Mouse (Mus musculus) layer of hippocampus, adult 18-20 months (tissue): ENCODE measurements at regions not wholly inside any gene's neighbourhood (a gene's known extent, or its start where the extent isn't known, plus 50 kb on each side); places are given as distances from the start of the nearest gene placed in this dataset.

Experiments
- DNase-seq, 2 experiments: peaks; one replicate each; pipeline ENCODE4 v3.0.0; 2022; ENCODE audit warnings: low spot score in 2 of 2

DNA sequence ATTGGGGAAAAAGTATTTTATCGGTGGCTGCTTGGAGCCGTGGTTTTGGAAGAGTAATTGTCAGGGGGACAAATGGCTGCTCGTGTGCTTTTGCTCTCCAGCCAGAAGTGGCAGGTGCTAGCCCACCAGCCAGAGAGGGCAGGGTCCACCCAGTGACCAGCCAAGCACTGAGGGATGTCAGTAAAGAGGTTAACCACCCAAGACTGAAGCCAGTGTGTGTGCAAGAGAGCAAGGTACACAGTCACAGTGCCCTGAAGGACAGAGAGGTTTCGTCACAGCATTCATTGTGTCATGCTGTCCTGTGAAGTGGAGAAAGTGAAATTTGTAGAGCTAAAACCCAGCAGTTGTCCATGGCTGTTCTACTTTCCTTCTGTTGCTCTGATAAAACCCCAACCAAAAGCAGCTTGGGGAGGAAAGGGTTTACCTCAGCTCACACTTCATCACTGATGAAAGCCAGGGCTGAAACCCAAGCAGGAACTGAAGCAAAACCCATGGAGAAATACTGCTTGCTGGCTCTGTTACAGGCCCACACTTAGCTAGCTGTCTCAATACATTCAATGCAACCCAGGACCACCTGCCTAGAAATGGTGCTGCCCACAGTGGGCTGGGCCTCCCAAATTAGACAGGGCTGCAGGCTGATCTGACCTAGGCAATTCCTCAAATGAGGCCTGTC is 126.8 kb upstream of the Irf2bp2 start:
- DNase-seq, result no peak

DNA sequence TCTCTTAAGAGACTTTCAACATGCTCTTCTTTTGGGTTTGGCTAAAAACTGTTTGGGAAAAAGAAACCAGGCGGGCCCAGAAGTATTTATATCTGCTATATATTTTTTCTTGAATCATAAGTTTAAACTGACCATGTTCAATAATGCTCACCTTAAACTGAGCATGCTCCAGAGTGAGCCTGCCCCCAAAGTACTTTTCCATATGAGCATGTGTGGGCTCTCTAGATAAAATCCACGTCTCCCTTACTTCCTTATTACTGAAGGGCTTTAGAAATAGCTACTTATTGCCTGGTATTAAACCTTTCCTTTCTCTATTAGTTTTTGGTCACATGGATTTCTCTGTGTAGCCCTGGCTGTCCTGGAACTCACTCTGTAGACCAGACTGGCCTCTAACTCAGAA is 126.0 kb upstream of the Irf2bp2 start:
- no peak for DNase-seq

DNA sequence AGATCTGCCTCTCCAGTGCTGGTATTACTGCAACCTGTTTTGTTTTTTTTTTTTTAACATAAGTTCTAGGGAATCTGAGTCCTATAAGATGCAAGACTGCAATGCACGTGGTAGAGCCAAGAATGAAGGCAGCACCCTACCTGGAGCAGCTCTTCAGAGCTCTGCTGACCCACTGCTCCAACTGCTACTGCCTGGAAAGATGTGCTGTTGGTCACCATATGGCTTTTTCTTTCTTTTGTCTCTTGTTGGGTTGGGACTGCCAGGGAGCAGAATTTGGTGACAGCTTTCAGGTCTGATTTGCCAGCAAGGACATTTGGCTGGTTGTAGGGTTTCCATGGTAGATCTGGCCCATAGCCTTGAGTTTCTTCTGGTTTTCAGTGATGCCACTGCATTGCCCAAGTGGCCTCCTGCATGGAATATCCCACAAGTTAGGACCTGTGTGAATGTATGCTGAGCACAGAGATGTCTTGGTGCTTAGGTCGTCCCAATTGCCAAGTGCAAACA is 123.9 kb upstream of the Irf2bp2 start:
- DNase-seq, result peak; percentile 26 to 55

DNA sequence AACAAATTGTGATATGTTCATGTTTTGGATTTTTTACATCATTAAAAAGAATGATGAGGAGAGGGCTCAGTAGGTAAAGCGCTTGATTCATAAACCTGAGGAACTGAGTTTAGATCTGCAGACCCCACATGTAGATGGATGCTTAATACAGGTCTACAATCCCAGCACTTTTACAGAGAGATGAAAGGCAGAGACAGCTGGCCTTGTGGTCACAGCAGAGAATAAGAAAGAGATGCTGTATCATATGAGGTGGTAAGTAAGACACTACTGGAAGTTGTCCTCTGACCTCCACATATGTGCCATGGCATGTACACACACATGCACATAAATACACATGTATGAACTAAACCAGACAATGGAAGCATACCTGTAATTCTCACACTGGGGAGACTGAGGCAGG is 121.9 kb upstream of the Irf2bp2 start:
- no peak for DNase-seq

DNA sequence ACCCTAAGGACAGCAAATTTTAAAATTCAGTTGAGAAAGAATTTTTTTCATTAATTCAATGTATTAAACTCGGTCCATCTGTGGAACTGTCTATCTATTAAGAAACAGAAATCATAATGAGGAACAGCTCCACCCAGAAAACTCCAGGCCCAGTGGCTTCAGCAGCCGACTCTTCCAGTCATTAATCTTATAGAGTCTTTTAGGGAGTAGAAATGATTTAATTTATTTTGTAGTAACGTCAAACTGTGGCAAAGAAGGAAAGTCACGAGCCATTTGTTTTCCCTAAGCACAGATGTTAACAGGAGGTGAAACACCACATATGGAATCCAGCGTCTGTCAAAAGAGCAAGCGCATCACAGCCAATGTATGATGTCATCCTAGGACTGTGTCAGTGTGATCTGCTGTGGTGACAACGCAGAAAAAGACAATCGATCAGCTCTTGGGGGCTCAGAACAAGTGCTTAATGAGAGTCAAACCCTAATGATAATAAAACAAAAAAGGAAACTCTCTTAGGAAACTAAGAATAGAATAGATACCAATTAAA is 119.9 kb upstream of the Irf2bp2 start:
- DNase-seq, result no peak

DNA sequence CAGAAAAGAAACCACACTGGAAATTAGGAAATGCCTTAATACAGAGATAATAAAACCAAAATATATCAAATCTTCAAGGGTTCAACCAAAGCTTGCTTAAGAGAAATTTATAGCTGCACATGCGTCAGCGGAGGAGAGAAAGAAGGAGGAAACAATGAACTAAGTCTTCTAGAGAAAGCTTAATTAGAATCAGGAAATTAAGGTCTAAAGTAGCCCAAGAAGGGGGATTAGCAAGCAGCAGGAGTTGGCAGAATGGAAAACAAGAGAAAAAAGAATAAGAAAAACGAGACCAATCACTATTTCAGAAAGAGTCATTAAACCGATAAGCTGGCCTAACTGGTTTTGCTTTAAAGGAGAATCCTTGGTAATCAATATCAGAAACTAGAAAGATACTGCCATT is 119.4 kb upstream of the Irf2bp2 start:
- DNase-seq, result no peak

DNA sequence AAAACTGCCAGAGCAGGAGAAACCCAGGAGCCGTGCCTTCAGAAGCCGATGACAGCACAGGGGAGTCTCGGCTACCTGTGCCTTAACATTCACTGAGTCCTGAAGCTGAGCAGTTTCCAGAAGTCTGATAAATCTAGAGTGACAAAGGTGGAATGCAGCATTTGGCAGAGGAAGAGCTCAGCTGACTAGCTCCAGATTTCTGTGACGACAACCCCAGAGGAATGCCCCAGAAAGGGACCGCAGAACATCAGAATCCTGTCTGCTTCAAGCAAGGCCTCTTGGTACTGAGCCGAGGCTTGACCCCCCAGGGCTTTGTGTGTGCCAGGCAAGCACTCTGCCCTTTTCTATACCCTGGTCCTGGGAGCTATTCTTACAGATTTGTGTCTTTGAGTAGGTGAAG is 119.0 kb upstream of the Irf2bp2 start:
- no peak for DNase-seq

DNA sequence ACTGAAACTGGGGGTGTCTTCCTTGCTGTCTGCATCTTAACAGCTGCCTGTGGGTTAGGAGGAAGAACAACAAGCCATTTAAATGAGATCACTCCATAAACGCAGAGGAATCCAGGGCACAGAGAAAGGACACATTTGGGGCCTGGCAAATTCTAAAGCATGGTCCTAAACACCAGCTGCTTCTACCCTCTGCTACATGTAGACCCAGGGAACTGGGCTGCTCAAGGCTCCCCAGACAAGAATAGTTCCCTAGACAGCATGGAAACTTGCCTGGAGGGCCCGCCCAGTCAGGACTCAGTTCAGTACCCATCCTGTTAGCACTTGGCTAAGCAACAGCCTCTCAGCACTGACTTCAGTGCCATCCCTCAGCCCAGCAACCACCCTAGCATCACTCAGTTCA is 115.2 kb upstream of the Irf2bp2 start:
- no peak for DNase-seq

DNA sequence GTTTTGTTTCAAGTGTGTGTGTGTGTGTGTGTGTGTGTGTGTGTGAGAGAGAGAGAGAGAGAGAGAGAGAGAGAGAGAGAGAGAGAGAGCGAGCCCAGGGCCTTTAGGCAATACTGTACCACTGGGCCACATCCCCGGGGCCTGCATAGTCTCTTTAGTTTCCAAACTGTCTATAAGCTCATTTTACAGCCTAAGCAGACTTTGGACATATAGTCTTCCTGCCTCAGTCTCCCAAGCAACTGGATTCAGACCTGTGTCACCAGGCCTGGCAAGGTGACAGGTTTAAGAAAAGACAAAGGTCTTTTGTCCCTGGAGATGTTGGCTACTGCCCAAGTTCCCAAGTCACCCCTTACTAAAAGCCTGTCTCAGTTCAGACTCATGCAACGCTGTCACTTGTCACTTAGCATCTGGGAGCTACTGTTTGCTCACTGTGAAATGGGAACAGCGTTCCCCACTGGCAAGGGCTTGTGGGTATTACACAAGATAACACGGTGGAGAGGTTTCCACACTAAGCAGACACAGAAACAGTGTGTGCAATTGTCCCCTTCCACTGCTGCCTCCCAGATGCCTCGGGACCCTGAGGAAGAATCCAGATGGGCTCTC is 113.6 kb upstream of the Irf2bp2 start:
- DNase-seq, result no peak

DNA sequence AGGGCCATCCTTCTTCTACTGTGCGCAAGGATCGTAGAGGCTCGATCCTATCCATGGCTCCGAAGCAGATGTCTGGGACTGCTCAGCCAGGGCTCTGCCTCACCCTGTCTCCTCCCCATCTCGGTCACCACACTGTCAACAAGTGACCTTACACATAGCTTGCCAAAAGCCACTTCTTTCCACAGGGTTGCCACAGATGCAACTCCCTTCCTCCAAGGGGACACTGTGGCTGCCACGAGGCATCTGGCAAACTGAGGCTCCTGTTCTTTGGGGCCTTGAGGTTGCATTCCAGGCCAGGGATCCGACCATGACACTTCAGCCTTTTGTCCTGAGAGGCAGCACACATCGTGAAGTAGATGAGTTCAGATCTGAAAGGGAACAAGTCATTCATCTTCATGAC is 112.5 kb upstream of the Irf2bp2 start:
- DNase-seq, result no peak

DNA sequence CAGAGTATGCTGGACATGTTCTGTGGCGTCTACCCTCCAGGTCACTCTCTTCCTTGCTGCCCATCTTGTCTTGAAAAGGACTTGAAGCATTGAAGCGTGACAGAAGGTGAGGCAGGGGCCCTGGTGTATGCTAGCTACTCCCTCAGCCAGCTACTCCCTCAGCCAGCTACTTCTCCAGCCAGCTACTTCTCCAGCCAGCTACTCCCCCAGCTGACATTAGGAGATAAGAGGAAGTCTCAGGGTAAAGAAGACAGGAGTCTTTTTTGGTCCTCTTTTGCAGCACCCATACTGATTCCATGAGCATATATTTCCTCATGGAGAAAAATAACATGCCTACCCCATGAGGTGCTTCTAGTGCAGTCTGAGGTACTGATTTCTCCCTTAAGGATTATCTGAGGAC is 111.6 kb upstream of the Irf2bp2 start:
- DNase-seq, result no peak

DNA sequence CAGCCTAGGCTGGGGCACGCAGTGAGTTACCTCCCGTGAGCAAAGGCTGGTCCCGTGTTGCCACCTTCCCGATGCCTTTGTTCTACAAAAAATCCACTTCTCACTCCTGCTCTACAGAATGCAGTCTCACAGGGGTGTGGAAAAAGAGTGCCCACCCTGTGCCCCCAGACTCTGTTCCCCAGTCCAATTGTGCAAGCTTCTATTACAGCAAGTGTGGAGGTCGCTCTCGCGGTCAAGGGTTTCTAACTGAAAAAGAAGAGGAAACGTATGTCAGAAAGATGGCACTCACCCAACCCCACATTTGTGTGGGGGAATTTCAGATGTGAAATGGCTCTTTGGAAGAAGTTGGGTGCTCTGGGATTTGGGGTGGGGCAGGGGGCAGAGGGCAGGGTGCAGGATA is 110.9 kb upstream of the Irf2bp2 start:
- DNase-seq, result no peak

DNA sequence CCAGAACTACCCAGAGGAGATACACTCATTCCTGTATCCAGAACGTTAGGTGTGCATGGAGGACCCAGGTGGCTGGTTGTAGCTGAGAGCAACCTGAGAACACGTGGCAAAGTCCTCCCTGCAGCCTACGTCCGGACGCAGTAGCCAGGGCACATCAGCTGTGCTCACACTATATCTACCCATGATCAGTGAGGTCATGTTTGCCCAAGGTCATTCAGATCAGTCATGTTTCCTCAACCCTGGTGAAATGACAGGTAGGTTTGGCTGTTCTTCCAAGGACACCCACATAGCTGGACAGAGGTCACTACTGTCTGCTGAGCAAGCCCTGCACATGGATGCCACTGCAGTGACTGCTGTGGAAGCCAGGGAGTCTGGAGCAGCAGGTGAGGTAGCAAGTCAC is 109.8 kb upstream of the Irf2bp2 start:
- DNase-seq, result no peak

DNA sequence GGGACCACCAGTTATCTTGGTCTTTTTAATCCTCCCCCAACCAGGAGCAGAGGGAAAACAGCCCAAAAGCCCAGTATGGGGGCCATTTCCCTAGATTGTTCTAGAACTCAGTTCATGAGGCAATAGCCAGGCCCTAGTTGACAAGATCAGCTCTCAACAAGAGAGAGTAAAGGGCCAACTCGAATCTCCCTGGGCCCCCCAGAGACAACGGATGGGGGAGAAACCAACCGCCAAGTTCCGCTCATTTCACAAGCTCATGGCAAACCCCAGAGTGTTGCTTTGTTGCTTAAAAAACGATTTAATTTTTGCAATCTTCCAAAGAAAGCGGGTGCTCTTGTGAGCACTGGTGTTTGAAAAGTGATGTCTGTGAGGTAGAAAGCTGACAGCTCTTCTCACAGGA is 108.5 kb upstream of the Irf2bp2 start:
- no peak for DNase-seq

DNA sequence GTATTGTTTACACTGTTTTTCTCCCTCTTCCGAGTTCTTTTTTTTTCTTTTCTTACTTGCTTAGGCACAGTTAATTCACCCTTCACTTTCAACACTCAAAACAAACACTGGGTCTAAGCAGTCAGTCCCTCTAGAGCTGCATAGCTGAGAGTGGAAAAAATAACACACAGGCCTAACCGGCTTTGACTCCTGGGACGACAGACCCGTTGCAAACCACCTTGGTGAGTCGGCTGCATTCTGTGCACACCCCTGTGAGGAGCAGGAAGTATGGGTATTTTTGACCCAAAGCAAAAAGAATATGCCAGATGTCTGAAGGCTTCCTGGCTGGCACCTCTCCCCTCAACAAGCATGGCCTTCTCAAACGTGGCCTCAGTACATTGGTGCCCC is 105.6 kb upstream of the Irf2bp2 start:
- DNase-seq, result no peak

DNA sequence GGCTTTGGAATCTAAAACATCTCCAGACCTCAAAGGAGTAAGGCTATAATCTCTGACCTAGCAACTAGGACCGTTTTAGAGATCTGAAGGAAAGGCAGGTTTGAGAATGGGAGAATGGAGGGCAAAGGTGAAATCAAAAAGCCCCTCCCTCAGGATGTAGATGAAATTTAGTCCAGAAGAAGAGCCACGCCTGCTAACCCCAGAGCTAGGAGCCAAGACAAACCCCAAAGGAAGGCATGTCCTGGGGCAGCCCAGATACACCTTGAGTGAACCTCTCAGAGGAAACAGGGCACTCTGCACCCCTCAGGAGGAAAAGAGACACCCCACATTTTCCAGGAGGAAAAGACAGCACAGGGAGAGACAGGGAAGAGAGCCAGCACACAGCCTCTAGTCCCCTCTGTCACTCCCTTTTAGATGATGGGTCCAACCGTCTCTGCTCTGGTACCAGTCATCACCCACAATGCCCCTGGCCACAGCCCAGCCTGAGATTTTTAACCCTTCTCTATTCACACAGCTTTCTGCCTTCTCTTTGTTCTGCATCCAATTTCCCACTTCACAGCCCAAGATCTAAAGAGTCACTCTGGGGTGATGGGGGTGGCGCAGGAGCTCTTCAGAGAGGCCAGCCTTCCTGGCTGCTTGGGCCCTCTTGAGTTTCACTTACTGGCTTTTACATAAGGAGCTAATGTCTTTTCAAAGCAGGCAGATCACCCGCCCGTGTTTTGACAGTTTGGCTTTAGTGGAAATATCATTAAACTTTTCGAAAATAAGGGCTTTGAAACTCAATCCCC is 105.0 kb upstream of the Irf2bp2 start:
- DNase-seq, result no peak

DNA sequence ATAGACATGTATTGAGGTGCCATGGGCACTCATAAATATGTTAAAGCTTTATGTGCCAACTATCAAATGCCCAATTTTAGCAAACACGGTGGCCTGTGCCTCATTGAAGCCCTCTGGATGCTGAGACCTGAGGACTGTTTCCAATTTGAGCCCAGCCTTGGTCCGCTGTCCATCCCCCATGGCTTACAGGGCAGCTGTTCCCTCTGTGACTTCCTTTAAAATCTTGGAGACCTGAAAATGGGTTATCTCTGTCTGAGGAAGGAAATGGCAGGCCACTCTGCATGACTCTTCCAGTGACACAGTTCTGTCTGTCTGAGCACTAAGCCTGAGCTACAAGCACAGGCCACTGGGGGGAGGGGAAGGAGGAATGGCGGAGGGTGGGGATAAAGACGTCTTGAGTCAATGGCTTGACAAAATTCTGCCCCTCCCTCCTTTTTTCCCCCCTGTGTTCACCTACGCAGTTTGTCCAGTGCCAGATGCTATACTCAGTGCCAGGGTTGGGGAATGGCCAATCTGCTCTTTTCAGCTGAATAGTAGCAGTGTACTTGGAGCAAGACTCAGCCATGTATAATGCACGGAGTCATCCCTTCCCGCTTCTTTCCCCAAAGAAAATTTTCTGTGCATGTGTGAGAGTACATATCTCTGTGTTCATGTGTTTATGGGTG is 102.7 kb upstream of the Irf2bp2 start:
- DNase-seq, result no peak

DNA sequence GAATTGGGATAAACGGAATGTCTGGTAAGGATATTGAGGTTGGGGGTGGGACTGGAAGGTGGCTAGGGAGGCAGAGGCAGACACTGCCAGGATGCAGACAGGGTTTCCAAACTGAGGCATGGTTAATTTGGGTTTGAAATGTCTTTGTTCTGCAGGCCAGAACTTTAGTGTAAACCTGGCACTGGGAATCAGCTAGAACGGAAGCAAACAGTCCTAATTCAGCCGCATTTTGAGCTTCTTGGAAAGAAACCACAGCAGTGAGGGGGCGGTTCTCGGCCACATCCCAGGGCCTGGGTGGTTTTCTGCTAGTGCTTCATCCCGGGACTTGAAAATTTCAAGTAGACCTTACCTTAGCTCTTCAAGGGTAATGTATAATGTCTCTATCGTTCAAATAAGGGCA is 100.6 kb upstream of the Irf2bp2 start:
- DNase-seq, result peak; percentile 70 to 83

DNA sequence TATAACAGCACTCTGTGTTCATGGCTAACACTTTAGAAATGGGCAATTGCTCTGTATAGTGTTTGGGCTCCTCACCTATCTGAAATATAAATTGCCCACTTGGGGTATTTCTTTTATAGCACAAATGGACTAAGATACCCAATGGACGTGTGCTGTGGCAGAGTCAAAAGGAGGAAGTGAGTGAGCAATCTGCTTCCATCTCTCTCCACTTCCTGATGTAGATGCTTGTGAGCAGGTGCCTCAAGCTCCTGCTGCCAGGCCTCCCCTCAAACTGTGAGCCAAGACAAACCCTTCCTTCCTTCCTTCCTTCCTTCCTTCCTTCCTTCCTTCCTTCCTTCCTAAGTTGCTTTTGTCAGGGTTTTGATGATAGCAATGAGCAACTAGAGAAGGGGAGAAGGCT is 99.9 kb upstream of the Irf2bp2 start:
- DNase-seq, result no peak

DNA sequence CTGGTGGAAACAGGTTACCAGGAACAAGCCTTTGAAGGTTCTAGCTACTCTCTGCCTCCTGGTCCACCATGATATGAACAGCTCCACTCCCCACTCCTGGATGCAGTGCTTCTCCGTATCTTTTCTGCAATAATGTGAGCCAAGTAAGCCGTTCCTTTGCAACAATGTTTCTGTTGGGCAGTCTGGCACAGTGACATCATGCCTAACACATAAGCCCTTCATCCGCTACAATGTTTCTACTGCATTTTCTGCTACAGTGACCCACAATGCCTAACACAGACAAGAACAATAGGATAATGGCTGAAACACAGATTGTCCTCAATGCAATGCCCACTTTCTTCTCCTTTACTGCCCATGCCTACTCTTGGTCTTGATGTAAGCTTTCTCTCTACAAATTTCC is 98.9 kb upstream of the Irf2bp2 start:
- no peak for DNase-seq

DNA sequence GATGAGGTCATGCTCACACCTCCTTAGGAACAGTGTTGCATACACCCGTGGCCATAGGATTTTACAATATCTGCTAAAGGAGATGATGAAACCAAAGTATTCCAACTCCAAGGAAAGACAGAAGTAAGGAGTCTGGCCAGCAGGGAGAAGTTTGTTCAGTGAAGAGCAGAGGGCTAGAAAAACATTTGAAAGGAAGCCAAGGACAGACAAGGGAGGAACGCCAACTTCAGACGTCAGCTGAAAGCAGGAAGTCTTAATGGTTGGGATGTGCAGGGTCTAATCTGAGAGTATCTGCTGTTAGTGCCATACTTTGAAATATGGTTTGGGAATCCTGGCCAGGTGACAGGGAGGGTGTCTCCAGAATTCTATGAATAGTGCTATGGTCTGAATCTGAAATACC is 98.5 kb upstream of the Irf2bp2 start:
- peak in 1 of 2 experiments; percentile 48 for DNase-seq

DNA sequence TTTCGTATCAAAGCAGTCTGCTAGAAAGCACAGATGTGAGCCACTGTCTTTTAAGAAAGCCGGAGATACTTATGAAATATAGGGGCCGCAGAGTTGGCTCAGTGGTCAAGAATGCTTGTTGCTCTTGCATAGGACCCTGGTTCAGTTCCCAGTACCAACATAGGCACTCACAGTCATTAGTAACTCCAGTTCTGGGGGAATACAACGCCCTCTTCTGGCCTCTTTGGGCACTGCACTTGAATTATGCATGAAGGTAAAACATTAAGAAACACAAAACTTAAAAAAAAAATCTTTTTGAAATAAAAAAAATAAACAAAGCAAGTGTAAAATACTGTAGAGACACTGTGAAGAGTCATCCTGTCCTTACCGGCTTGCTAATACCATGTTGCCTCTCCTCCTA is 94.7 kb upstream of the Irf2bp2 start:
- no peak for DNase-seq
